30 mouse cellular contexts compared by ENCODE assay signal in the genomic region with DNA sequence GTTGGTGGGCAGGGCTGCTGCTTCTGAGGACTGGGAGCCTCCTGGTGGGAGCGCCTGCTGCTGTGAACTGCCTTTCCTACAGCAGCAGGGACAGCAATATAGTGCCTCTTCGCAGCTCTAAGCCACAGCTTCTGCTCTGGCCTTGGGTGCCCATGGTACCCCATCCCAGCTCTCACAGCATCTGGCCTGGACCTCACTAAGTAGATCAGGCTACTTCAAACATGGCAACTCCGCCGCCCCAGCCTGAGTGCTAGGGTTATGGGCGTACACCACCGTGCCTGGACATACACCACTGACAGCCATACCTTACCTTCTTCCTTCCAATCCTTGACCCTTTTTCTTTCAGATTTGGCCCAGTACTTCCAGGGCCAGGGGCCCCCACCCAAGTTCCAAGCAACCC. TPM values are rescaled to one million over a fixed set of nuclear protein-coding genes. Genes with fewer than 3 reads are reported as not detected.
"Had no signal": no experiment of that assay in that cellular context is flagged by ENCODE, and none has a peak within 500 bp of the region (broad histone marks: within the 10 kb centered on the region; RNA-seq: fewer than 3 reads in every experiment).

No protein-coding gene starts in this region.

- H3K9me3 ChIP-seq: limb, embryonic 10.5 days; limb, embryonic 12.5 days; limb, embryonic 13.5 days; limb, embryonic 15.5 days; liver, embryonic 12.5 days; liver, embryonic 15.5 days; lung, embryonic 15.5 days; megakaryocyte, embryonic 14.5 days; midbrain, embryonic 10.5 days; midbrain, embryonic 12.5 days; midbrain, embryonic 13.5 days; midbrain, embryonic 15.5 days; neural tube, embryonic 12.5 days; neural tube, embryonic 13.5 days had no signal

- ATAC-seq: liver, embryonic 12.5 days; liver, postnatal 0 days; lung, postnatal 0 days; midbrain, embryonic 13.5 days; midbrain, embryonic 15.5 days; midbrain, embryonic 16.5 days had no signal

- H3K4me3 ChIP-seq: limb, embryonic 10.5 days; limb, embryonic 12.5 days; limb, embryonic 13.5 days; limb, embryonic 15.5 days; liver, embryonic 12.5 days; liver, embryonic 15.5 days; lung, embryonic 15.5 days; midbrain, embryonic 10.5 days; midbrain, embryonic 12.5 days; midbrain, embryonic 13.5 days; midbrain, embryonic 15.5 days; myocyte; neural tube, embryonic 12.5 days; neural tube, embryonic 13.5 days had no signal

- H3K4me1 ChIP-seq: neural tube, embryonic 12.5 days had no signal

- H3K27me3 ChIP-seq: limb, embryonic 12.5 days; limb, embryonic 13.5 days; limb, embryonic 15.5 days; liver, embryonic 12.5 days; liver, embryonic 15.5 days; lung, embryonic 15.5 days; megakaryocyte, embryonic 14.5 days; midbrain, embryonic 12.5 days; midbrain, embryonic 13.5 days; midbrain, embryonic 15.5 days; neural tube, embryonic 12.5 days; neural tube, embryonic 13.5 days had no signal

- H3K4me2 ChIP-seq: limb, embryonic 12.5 days; limb, embryonic 13.5 days; limb, embryonic 15.5 days; liver, embryonic 15.5 days; lung, embryonic 14.5 days; lung, embryonic 15.5 days; midbrain, embryonic 11.5 days; midbrain, embryonic 12.5 days; midbrain, embryonic 13.5 days; midbrain, embryonic 15.5 days; neural tube, embryonic 12.5 days; neural tube, embryonic 13.5 days had no signal

- H3K27ac ChIP-seq: limb, embryonic 10.5 days; limb, embryonic 12.5 days; limb, embryonic 13.5 days; limb, embryonic 15.5 days; liver, embryonic 12.5 days; liver, embryonic 14.5 days; liver, embryonic 15.5 days; lung, embryonic 15.5 days; macrophage; midbrain, embryonic 10.5 days; midbrain, embryonic 12.5 days; midbrain, embryonic 13.5 days; midbrain, embryonic 15.5 days; neural tube, embryonic 12.5 days; neural tube, embryonic 13.5 days had no signal

- DNase-seq: left cerebral cortex, postnatal 4 days; liver; liver, postnatal 0 days; lung, adult 18-20 months; lung, adult 2 months; lung, embryonic 14.5 days; lung, postnatal 10 days; lung, postnatal 14 days; lung, postnatal 36 days; midbrain, embryonic 14.5 days had no signal

- H3K9ac ChIP-seq: limb, embryonic 12.5 days; limb, embryonic 13.5 days; limb, embryonic 15.5 days; liver, embryonic 12.5 days; liver, embryonic 14.5 days; liver, embryonic 15.5 days; lung, embryonic 14.5 days; lung, embryonic 15.5 days; midbrain, embryonic 12.5 days; midbrain, embryonic 13.5 days; midbrain, embryonic 15.5 days; neural tube, embryonic 12.5 days; neural tube, embryonic 13.5 days had no signal

RNA-seq across cellular contexts. Expression of gene Rec8, which starts 9.5 kb away (rescaled TPM):
- polyA plus RNA-seq: macrophage, myocyte had no signal
